Mouse (Mus musculus): ENCODE measurements around the gene Armh3.

DNA sequence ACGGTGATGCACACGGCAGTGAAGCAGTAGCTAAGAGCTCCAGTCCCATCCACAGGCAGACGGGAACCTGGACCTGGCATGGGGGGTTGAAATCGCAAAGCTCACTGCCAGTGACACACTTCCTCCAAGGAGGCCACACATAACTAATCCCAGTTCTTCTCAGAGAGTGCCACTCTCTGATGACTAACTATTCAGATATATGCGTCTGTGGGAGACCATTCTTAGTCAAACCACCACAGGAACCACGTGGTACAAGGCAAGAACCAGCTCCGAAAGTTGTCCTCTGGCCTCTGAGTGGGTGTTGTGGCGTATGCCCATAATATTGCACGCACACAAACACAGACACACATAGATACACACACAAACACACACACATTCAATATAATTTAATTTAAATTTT, 4.0 kb upstream of the Armh3 start:
- TF ChIP-seq CTCF (conservative IDR thresholded peaks at IDR 0.05; ENCODE audit: low read length) (no peak), NANOG (IDR thresholded peaks at IDR 0.05; ENCODE audit: borderline replicate concordance, low read length) (no peak), POU5F1 (IDR thresholded peaks at IDR 0.05; ENCODE audit: borderline replicate concordance, low read length) (no peak)
